ENCODE assay signal across 21 mouse cellular contexts in genomic region chr5:36522782-36523181, GRCm38 (mm10). TPM values are rescaled to one million over a fixed set of nuclear protein-coding genes. Genes with fewer than 3 reads are reported as not detected.
DNase-seq lines count a peak whose midpoint lies in the region; ATAC-seq and TF ChIP-seq lines count a peak whose summit lies in the region.
"Had no signal": no experiment of that assay in that cellular context is flagged by ENCODE, and none has a peak within 500 bp of the region (broad histone marks: within the 10 kb centered on the region; RNA-seq: fewer than 3 reads in every experiment).

No protein-coding gene starts in this region.

- no peak overlapping the region for H3K4me2 ChIP-seq in kidney, embryonic 15.5 days
- H3K4me2 ChIP-seq: hindbrain, embryonic 14.5 days; limb, embryonic 13.5 days; neural tube, embryonic 15.5 days had no signal

- 4% methylated on average over 2 of the region's 2 CpGs for WGBS in kidney, adult 2 months
- 66% methylated on average over 2 of the region's 2 CpGs for WGBS in kidney, embryonic 15.5 days
- WGBS in forebrain, embryonic 10.5 days, result 95% methylated on average over 2 of the region's 2 CpGs

- no peaks in the 10 kb centered on the region; the same call in 1 of the 2 replicates for H3K36me3 ChIP-seq in kidney, adult 2 months (ENCODE audit: control insufficient read depth, insufficient read depth, low read length)
- peaks cover 66% of the 10 kb centered on the region for H3K36me3 ChIP-seq in kidney, embryonic 15.5 days
- H3K36me3 ChIP-seq in forebrain, embryonic 10.5 days (replicated peaks), result peaks cover 72% of the 10 kb centered on the region

- TF ChIP-seq CTCF in kidney, adult 2 months (conservative IDR thresholded peaks at IDR 0.05; ENCODE audit: insufficient read depth, insufficient read length, low read depth, low read length), result no peak

- H3K27ac ChIP-seq in kidney, adult 2 months (ENCODE audit: insufficient read depth, low read depth, low read length), result no peak overlapping the region
- H3K27ac ChIP-seq in kidney, embryonic 15.5 days, result no peak overlapping the region
- no peak overlapping the region for H3K27ac ChIP-seq in forebrain, embryonic 10.5 days
- H3K27ac ChIP-seq: hindbrain, embryonic 14.5 days; limb, embryonic 13.5 days; neural tube, embryonic 15.5 days had no signal

- no peak overlapping the region for H3K4me3 ChIP-seq in kidney, adult 2 months (ENCODE audit: insufficient read depth, low read depth, low read length)
- no peak overlapping the region for H3K4me3 ChIP-seq in kidney, embryonic 15.5 days (replicated peaks)
- no peak overlapping the region for H3K4me3 ChIP-seq in forebrain, embryonic 10.5 days
- H3K4me3 ChIP-seq: left cerebral cortex, adult 2 months; limb, embryonic 13.5 days; neural tube, embryonic 15.5 days had no signal

- H3K9me3 ChIP-seq in kidney, embryonic 15.5 days (replicated peaks), result no peaks in the 10 kb centered on the region
- no peaks in the 10 kb centered on the region for H3K9me3 ChIP-seq in forebrain, embryonic 10.5 days
- H3K9me3 ChIP-seq: limb, embryonic 13.5 days; neural tube, embryonic 15.5 days had no signal

- no peak for ATAC-seq in kidney, embryonic 15.5 days (replicated peaks; ENCODE audit: low FRiP score)
- ATAC-seq: forebrain, embryonic 16.5 days; intestine, postnatal 0 days had no signal

- no peak for TF ChIP-seq POLR2A in kidney, adult 2 months (IDR thresholded peaks at IDR 0.05; ENCODE audit: low read depth, low read length)

- no peaks in the 10 kb centered on the region for H3K27me3 ChIP-seq in kidney, adult 2 months (replicated peaks; ENCODE audit: control insufficient read depth, insufficient read depth, low read length)
- no peaks in the 10 kb centered on the region for H3K27me3 ChIP-seq in kidney, embryonic 15.5 days
- no peaks in the 10 kb centered on the region for H3K27me3 ChIP-seq in forebrain, embryonic 10.5 days (ENCODE audit: poor library complexity, severe bottlenecking)
- H3K27me3 ChIP-seq: CH12.LX; limb, embryonic 13.5 days; neural tube, embryonic 15.5 days had no signal

- H3K9ac ChIP-seq in kidney, embryonic 15.5 days, result no peak overlapping the region
- H3K9ac ChIP-seq: hindbrain, embryonic 14.5 days; limb, embryonic 13.5 days; neural tube, embryonic 15.5 days had no signal

- H3K4me1 ChIP-seq in kidney, adult 2 months (ENCODE audit: control insufficient read depth, insufficient read depth, low read length), result peaks cover 9% of the 10 kb centered on the region; the same call in 1 of the 2 replicates
- no peaks in the 10 kb centered on the region for H3K4me1 ChIP-seq in kidney, embryonic 15.5 days
- 0 out of 2 replicates have a peak, but pooled peaks cover 3% of the 10 kb centered on the region for H3K4me1 ChIP-seq in forebrain, embryonic 10.5 days
- H3K4me1 ChIP-seq: limb, embryonic 13.5 days had no signal

- DNase-seq in adrenal gland, postnatal 10 days, result peak; percentile 38
- no peak for DNase-seq in adrenal gland, adult 8-10 months
- peak; percentile 68 for DNase-seq in kidney, adult 2 months
- peak; percentile 18 for DNase-seq in urinary bladder, postnatal 14 days (ENCODE audit: low spot score)
- DNase-seq in urinary bladder, postnatal 4 days (ENCODE audit: low spot score in 2 of 2), result no peak
- no peak for DNase-seq in forebrain, embryonic 10.5 days (ENCODE audit: extremely low spot score, low spot score)
- no peak for DNase-seq in right cerebral cortex, adult 2 months (ENCODE audit: low spot score in 2 of 2)
- DNase-seq: adrenal gland, adult 2 months; cerebellum, adult 8-10 months; gastrocnemius, postnatal 36 days; retina, postnatal 1 day; spleen, adult 18-20 months; thymus, postnatal 36 days had no signal

RNA-seq across cellular contexts. Expression of gene Ccdc96, which starts 38.4 kb away (rescaled TPM):
- total RNA-seq in adrenal gland, postnatal 10 days (2021), result under 1 TPM; 0.15 to 0.36 TPM
- under 1 TPM; 0.38 to 0.99 (median 0.55) TPM for total RNA-seq in adrenal gland, adult 8-10 months (2022)
- 0.26 and 0.28 TPM in 2 replicates for polyA plus RNA-seq in kidney, adult 2 months (2012; rRNA removed)
- 0.66 and 0.90 TPM in 2 replicates for polyA plus RNA-seq in kidney, embryonic 15.5 days (2015; fragmentation: Nextera tagmentation; extraction: Ambion mirVana)
- 3.6 and 3.8 TPM in 2 replicates for polyA plus RNA-seq in forebrain, embryonic 10.5 days (2016; fragmentation: Nextera tagmentation; extraction: Ambion mirVana)
- polyA plus RNA-seq: adrenal gland, adult 2 months had no signal

RNA-seq across cellular contexts. Expression of gene Tada2b, which starts 38.7 kb away (rescaled TPM):
- 10 to 100 TPM; 32.6 to 34.8 TPM for total RNA-seq in adrenal gland, postnatal 10 days (2021)
- total RNA-seq in adrenal gland, adult 8-10 months (2022), result 10 to 100 TPM; 34.0 to 42.2 (median 35.6) TPM
- polyA plus RNA-seq in kidney, adult 2 months (2012; rRNA removed), result 17.0 and 18.7 TPM in 2 replicates
- 1.8 and 2.1 TPM in 2 replicates for polyA plus RNA-seq in kidney, embryonic 15.5 days (2015; fragmentation: Nextera tagmentation; extraction: Ambion mirVana)
- 2.2 TPM in 2 replicates for polyA plus RNA-seq in forebrain, embryonic 10.5 days (2016; fragmentation: Nextera tagmentation; extraction: Ambion mirVana)

RNA-seq across cellular contexts. Expression of gene Grpel1, which starts 58.0 kb away (rescaled TPM):
- total RNA-seq in adrenal gland, postnatal 10 days (2021), result 100 to 1,000 TPM; 101 to 103 TPM
- total RNA-seq in adrenal gland, adult 8-10 months (2022), result 10 to 100 TPM; 53.4 to 69.1 (median 62.6) TPM
- polyA plus RNA-seq in kidney, adult 2 months (2012; rRNA removed), result 30.5 and 38.4 TPM in 2 replicates
- 56.0 and 56.1 TPM in 2 replicates for polyA plus RNA-seq in kidney, embryonic 15.5 days (2015; fragmentation: Nextera tagmentation; extraction: Ambion mirVana)
- 60.5 and 64.4 TPM in 2 replicates for polyA plus RNA-seq in forebrain, embryonic 10.5 days (2016; fragmentation: Nextera tagmentation; extraction: Ambion mirVana)

Comparison
In these comparisons a context has a peak if more than half of its experiments do, and no peak if none do; other contexts are left out.
1. DNase-seq: peak in adrenal gland, postnatal 10 days (single experiment), kidney, adult 2 months (single experiment) and urinary bladder, postnatal 14 days (single experiment); none in adrenal gland, adult 8-10 months (single experiment), urinary bladder, postnatal 4 days (0 of 2), forebrain, embryonic 10.5 days (single experiment) and right cerebral cortex, adult 2 months (0 of 2).